Mouse (Mus musculus): ENCODE measurements at regions not wholly inside any gene's neighbourhood (a gene's known extent, or its start where the extent isn't known, plus 50 kb on each side); places are given as distances from the start of the nearest gene placed in this dataset.
"Not testable (repeated sequence)": the region's sequence is repeated elsewhere in the genome, so short reads cannot be mapped to it uniquely, and the experiment has no call there.

DNA sequence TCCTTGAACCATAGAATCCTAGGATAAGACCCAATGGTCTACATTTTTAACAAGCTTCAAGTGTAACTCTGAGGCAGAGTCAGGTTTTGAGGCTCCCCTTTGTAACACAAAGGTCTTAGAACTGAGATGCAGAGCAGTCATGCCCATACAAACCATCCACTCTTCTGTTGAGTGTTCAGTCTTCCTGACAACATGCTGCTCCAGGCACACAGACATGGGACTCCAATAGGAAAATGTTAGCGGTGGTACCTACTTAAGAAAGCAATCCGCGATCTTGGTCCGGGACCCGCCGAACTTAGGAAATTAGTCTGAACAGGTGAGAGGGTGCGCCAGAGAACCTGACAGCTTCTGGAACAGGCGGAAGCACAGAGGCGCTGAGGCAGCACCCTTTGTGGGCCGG is 89.0 kb upstream of the Fam78b start:
- ATAC-seq (replicated peaks; ENCODE audit: low FRiP score); H3K27me3 ChIP-seq; H3K4me1 ChIP-seq; H3K36me3 ChIP-seq; H3K9ac ChIP-seq; H3K4me2 ChIP-seq; H3K27ac ChIP-seq; H3K4me3 ChIP-seq (replicated peaks); H3K9me3 ChIP-seq (replicated peaks): not testable (repeated sequence)
- WGBS: 96% methylated on average over 8 of the region's 10 CpGs

DNA sequence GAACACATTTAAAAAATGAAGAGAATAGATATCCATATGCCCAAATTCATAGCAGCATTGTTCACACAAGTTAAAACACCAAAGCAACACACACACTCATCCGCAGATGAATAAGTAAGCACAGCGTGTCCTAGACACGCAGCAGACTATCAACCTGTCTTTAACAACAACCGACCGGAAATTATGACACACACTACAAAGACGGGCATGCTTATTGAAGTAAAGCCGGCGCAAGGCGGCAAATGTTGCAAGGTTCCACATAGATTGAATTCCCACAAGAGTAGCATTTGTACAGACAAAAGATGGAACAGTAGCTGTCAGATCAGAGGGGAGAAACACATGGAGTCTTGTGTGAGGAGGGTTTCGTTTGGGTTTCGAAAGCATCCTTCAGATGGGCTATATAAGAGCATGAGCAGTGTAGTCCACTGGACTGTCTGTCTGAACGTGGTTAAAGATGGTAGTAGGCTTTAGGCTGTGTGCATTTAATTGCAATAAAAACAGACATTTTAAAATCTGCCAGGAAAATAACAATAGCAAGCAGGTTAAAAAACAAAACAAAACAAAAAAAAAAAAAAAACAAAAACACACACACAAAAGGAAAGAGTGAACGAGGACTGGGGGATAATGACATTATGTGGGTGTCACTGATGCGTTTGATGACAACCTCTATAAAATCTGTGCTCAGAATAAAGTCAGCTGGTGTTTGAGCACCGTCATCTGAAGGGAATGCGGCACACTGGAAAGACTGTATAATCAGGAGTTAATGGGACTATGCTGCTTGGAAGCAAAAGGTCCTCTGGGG is 78.1 kb upstream of the Fam78b start:
- no peaks in the 10 kb centered on the region for H3K36me3 ChIP-seq
- H3K4me2 ChIP-seq: no peak overlapping the region
- no peaks in the 10 kb centered on the region for H3K4me1 ChIP-seq
- no peaks in the 10 kb centered on the region for H3K27me3 ChIP-seq
- no peak overlapping the region for H3K9ac ChIP-seq
- H3K27ac ChIP-seq: no peak overlapping the region
- no peaks in the 10 kb centered on the region for H3K9me3 ChIP-seq (replicated peaks)
- ATAC-seq (replicated peaks; ENCODE audit: low FRiP score): no peak
- no peak overlapping the region for H3K4me3 ChIP-seq (replicated peaks)
- 87% methylated on average over 16 of the region's 16 CpGs for WGBS

DNA sequence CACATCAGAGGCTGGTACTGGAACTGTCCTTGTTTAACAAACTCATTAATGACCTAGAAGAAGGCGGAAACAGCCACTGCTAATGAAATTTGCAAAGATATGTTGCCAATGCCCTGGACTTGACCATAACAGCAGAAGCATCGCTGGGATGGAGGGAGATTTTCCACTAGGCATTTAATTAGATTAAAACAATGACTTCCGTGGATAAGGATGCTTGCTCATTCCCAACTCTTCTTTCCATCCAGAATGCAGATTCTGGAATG is 77.6 kb upstream of the Fam78b start:
- no peak overlapping the region for H3K27ac ChIP-seq
- WGBS: 76% methylated on average over 3 of the region's 3 CpGs
- H3K9ac ChIP-seq: no peak overlapping the region
- no peak for ATAC-seq (replicated peaks; ENCODE audit: low FRiP score)
- H3K27me3 ChIP-seq: no peaks in the 10 kb centered on the region
- no peak overlapping the region for H3K4me3 ChIP-seq (replicated peaks)
- H3K4me2 ChIP-seq: no peak overlapping the region
- no peaks in the 10 kb centered on the region for H3K4me1 ChIP-seq
- H3K9me3 ChIP-seq (replicated peaks): no peaks in the 10 kb centered on the region
- H3K36me3 ChIP-seq: no peaks in the 10 kb centered on the region

DNA sequence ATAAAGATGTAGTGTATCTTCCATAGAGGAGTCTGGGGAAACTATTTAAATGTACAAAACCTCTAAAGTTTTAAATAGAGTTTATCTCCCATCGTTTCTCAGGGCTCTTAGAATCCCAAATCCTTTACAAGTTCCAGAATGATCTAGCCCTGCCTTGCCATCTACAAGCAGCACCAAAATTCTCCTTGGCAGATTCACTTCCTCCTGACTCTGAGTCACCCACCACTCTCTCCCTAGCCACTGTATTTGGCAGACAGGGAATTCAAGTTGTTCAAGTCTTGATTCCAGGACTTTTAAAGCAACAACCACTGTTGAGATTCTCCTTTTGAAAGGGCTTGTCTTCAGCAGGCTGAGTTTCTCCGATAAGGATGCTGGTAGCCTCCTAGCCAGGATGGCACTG is 77.1 kb upstream of the Fam78b start:
- Histone ChIP-seq H3K4me1 (no peaks in the 10 kb centered on the region), H3K36me3 (no peaks in the 10 kb centered on the region), H3K27ac (no peak overlapping the region), H3K27me3 (no peaks in the 10 kb centered on the region), H3K9me3 (replicated peaks) (no peaks in the 10 kb centered on the region), H3K9ac (no peak overlapping the region), H3K4me3 (replicated peaks) (no peak overlapping the region), H3K4me2 (no peak overlapping the region)
- no peak for ATAC-seq (replicated peaks; ENCODE audit: low FRiP score)
- 76% methylated on average over 2 of the region's 2 CpGs for WGBS

DNA sequence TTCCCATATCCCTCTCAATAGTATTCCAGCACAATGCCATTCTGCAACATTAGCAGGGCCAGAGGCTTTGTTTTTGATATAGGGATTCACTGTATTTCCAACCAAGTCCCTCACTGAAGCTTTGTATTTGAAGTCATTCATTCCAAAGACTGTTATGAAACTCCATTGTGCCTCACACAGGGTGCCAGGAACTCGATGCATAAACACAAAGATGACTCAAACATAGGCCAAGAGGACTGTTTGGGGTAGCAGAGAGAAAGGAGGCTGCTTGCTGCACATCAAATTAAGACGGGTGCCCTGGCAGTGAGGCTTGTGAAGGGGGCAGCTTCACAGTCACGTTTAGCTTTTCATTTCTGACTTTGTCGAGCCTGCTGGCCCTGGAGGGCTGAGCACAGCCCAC is 75.1 kb upstream of the Fam78b start:
- Histone ChIP-seq H3K9me3 (replicated peaks) (no peaks in the 10 kb centered on the region), H3K9ac (no peak overlapping the region), H3K4me3 (replicated peaks) (no peak overlapping the region), H3K4me2 (no peak overlapping the region), H3K27me3 (no peaks in the 10 kb centered on the region), H3K27ac (no peak overlapping the region), H3K36me3 (no peaks in the 10 kb centered on the region), H3K4me1 (no peaks in the 10 kb centered on the region)
- 53% methylated on average over 4 of the region's 4 CpGs for WGBS
- no peak for ATAC-seq (replicated peaks; ENCODE audit: low FRiP score)

DNA sequence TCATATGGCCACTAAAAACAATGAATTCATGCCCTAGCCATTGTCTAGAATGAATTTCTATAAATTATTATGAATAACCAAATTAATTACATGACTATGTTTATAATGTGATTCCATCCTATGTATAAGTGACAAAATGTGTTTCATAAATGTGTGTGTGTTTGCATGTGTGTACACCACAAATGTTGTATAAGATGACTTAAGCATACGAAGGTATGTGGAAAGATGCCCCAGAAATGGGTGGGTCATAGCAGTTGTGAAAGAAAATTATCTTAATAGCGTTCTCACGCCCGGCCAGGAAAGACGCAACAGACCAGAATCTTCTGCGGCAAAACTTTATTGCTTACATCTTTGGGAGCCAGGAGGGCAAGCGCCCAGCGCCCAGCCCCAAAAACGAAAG is 61.5 kb upstream of the Fam78b start:
- Histone ChIP-seq H3K4me2 (peak overlapping the region; percentile 43), H3K4me3 (replicated peaks) (peak overlapping the region; percentile 32)
- H3K9me3 ChIP-seq (replicated peaks); H3K27ac ChIP-seq; H3K36me3 ChIP-seq; H3K4me1 ChIP-seq; H3K27me3 ChIP-seq; ATAC-seq (replicated peaks; ENCODE audit: low FRiP score); H3K9ac ChIP-seq: not testable (repeated sequence)
- WGBS: 75% methylated on average over 9 of the region's 9 CpGs

DNA sequence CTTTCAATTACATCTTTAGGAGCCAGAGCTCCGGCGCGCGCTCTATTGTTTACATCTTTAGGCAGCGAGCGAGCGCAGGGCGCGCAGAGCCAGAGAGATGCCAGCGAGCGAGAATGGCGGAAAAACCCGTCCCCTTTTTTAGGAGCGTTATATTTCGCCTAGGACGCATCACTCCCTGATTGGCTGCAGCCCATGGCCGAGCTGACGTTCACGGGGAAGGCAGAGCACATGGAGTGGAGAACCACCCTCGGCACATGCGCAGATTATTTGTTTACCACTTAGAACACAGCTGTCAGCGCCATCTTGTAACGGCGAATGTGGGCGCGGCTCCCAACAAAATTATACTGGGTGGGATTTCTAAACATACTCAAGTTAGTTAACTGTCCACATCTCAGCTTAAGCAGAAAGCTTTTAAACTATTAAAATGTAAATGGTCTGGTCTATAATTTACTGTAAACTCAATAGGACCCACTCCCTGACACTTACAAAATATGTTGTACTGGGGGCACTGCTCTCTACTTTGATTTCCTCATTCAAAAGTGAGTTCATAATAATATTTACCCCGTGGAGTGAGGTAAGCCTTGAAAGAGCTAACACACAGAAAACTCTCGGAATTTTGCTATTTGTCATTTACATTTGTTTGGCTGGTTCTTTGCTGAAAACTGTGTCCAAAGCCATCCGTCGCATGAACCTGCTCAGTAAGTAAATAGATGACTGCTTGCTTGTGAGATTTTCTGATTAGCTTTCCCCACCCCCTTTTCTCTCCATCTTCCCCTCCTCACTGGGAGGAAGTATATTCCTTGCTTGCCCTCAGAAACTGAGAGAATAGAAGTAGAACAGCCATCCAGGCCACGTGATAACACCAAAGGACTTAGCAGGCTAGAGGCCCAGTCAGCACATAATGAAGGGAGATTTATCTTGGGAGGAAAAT is 60.8 kb upstream of the Fam78b start:
- H3K4me3 ChIP-seq (replicated peaks): peak overlapping the region; percentile 32
- H3K4me1 ChIP-seq; H3K9ac ChIP-seq; H3K36me3 ChIP-seq; ATAC-seq (replicated peaks; ENCODE audit: low FRiP score); H3K27me3 ChIP-seq; H3K9me3 ChIP-seq (replicated peaks); H3K27ac ChIP-seq: not testable (repeated sequence)
- 58% methylated on average over 31 of the region's 31 CpGs for WGBS
- H3K4me2 ChIP-seq: peak overlapping the region; percentile 43

DNA sequence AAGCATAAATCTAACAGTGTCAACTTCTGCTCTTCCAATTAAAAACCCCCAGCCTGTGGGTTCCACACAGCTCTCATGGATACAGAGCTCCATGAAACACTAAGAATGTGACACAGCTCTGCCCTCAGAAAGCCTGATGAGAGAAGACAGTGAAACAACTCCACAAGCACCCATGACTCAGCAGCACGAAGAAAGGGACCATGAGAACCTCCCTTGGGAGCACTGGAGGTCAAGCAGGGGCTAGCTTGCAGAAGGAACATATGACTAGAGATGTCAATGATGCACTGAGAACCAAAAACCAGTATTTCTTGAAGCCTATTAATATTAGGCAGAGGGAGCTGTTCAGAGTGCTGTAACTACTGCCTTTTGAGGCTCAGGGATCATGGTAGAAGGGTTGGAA is 59.0 kb upstream of the Fam78b start:
- Histone ChIP-seq H3K4me1 (no peaks in the 10 kb centered on the region), H3K27ac (no peak overlapping the region), H3K36me3 (no peaks in the 10 kb centered on the region), H3K9me3 (replicated peaks) (no peaks in the 10 kb centered on the region), H3K4me2 (no peak overlapping the region), H3K27me3 (no peaks in the 10 kb centered on the region), H3K4me3 (replicated peaks) (no peak overlapping the region), H3K9ac (no peak overlapping the region)
- no peak for ATAC-seq (replicated peaks; ENCODE audit: low FRiP score)
- WGBS: 66% methylated on average over 1 of the region's 1 CpGs

DNA sequence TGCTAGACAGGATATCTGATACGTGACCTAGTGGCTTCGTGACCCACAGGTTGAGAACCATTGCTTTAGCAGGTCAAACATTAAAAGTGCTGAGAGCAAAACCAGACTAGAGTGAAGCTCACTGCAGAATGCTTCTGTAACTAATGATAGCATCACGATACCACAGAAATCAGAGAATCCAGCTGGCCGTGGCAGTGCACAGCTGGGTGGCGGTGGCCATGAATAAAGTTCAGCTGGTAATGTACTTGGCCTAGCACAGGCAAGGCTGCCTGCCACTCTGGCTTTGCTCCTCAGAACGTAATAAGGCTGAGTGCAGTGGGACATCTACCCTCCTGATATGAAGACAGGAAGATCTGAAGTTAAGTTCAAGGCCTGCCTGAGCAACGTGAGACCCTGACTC is 56.7 kb upstream of the Fam78b start:
- no peaks in the 10 kb centered on the region for H3K27me3 ChIP-seq
- H3K4me1 ChIP-seq: 0 out of 2 replicates have a peak, but pooled peaks cover 3% of the 10 kb centered on the region
- no peaks in the 10 kb centered on the region for H3K9me3 ChIP-seq (replicated peaks)
- ATAC-seq (replicated peaks; ENCODE audit: low FRiP score): no peak
- no peak overlapping the region for H3K9ac ChIP-seq
- no peak overlapping the region for H3K4me3 ChIP-seq (replicated peaks)
- H3K4me2 ChIP-seq: no peak overlapping the region
- H3K27ac ChIP-seq: no peak overlapping the region
- WGBS: 74% methylated on average over 7 of the region's 7 CpGs
- no peaks in the 10 kb centered on the region for H3K36me3 ChIP-seq

DNA sequence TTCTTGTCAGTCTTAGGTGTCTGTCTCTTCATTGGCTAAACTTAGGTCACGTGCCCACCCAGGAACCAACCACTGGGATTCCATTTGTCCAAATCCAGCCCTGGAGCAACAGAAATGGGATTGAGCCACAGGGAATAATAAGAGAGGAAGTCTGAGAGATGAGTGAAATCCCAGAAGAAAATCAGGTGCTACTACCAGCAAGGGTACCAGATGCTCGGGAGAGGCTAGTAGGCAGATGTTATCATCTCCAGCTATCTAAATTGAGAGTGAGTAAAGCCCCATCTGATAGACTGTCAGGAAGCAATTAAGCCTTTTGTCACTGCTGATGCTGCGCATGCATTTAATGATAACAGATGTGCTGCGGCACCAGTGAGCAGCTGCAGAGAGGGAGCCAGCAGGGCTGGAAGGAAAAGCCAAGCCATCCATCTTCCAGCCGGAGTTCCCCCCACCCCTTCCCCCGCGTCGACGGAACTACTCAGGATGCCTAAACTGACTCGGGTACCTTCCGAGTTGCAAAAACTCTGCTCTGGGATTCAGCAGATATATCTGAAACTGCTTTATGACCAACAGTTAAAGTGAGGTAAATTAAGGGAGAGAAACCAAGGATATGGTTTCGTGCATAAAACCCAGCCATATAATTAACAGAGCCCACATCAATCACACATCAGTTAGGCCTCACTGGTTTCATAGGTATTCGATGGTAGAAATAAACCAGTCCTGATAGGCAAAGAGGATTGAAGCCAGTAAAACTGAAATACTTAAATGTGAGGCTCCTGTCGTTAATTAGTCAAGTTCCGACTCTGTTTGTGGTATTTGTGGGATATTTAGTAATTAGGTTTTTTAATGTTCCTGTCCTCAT is 53.1 kb upstream of the Fam78b start:
- Histone ChIP-seq H3K9me3 (replicated peaks) (no peaks in the 10 kb centered on the region), H3K4me3 (replicated peaks) (no peak overlapping the region), H3K4me2 (peak overlapping the region; percentile 3; the same call in 1 of the 2 replicates), H3K9ac (no peak overlapping the region), H3K27me3 (no peaks in the 10 kb centered on the region), H3K27ac (no peak overlapping the region), H3K36me3 (no peaks in the 10 kb centered on the region), H3K4me1 (0 out of 2 replicates have a peak, but pooled peaks cover 3% of the 10 kb centered on the region)
- no peak for ATAC-seq (replicated peaks; ENCODE audit: low FRiP score)
- 24% methylated on average over 15 of the region's 15 CpGs for WGBS

All from kidney, embryonic 15.5 days (tissue).